Mouse (Mus musculus) erythroblast, embryonic 14.5 days (primary cell): ENCODE data around the gene Bcl7c. TPM values are rescaled to one million over a fixed set of nuclear protein-coding genes. Genes with fewer than 3 reads are reported as not detected.

Experiments
- H3K27me3 ChIP-seq: 2 replicates; pipeline ENCODE4 v1.6.1; 2012; ENCODE audit warnings: inconsistent platforms; ENCODE audit not compliant: control insufficient read depth
- H3K36me3 ChIP-seq: 2 replicates; pipeline ENCODE4 v1.6.1; 2012; ENCODE audit warnings: mild to moderate bottlenecking, inconsistent platforms; ENCODE audit not compliant: control insufficient read depth
- H3K4me1 ChIP-seq: 2 replicates; pipeline ENCODE4 v1.6.1; 2012; ENCODE audit warnings: inconsistent platforms; ENCODE audit not compliant: control insufficient read depth
- H3K4me3 ChIP-seq: replicated peaks from 2 replicates; pipeline ENCODE3; 2012; ENCODE audit warnings: moderate library complexity, mild to moderate bottlenecking, inconsistent platforms
- H3K9me3 ChIP-seq: 2 replicates; pipeline ENCODE4 v1.6.1; 2012; ENCODE audit warnings: low read length, inconsistent platforms, mixed read lengths; ENCODE audit not compliant: control insufficient read depth
- GATA1 ChIP-seq: IDR thresholded peaks from 2 replicates; pipeline ENCODE4 v1.6.1; 2012; ENCODE audit warnings: low read length, inconsistent platforms, mixed read lengths
- TAL1 ChIP-seq: IDR thresholded peaks from 3 replicates; pipeline ENCODE4 v1.6.1; 2012; ENCODE audit warnings: low read length, inconsistent platforms, mixed read lengths
- polyA plus RNA-seq: library from polyadenylated mRNA; stranded (reverse); fragments of >175 nt; gene quantifications from 2 replicates; pipeline ENCODE4 v1.2.3, GENCODE M21; 2012

The Bcl7c gene
- polyA plus RNA-seq, 1 experiment = 16.0 TPM

DNA sequence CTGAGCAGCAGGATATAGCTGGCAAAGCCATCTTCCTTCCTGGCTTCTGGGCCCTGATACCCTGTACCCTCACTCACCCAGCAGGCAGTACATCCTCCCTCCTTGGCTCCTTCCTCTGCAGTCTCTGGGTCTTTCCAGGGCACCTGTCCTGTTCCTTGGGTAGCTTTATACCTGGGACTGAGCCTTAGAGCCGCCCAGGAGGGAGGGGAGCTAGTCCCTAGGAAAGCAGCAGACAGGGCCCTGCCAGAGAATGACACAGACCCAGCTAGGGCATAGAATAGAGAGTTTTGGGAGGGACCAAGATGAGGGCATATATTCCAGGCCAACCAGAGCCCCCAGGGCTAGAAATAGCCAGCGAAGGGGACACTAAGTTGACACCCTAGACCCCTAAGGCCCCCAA lies 16.8 kb upstream of the Bcl7c start:
- Histone ChIP-seq H3K4me3 (no peak overlapping the region), H3K9me3 (no peaks in the 10 kb centered on the region)

DNA sequence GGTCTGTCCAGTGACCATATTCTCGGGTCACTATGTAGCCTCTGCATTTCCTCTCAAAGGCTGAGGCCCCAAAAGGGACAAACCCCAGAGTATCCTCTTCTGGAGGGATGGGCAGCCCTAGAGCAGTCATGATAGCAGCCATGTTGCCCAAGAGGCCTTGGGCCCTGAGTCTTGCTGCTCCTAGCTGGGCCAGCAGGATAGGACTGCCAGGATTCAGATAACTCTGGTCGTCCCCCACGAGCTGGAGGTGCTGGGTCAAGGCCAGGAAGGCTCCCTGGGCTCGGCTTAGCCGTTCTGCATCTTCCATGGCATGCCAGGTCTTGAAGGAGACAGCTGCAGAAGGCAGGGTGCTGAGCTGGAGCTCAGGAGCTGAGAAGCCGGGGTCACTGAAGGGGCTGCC lies 10.5 kb upstream of the Bcl7c start:
- no peak for TF ChIP-seq GATA1
- TF ChIP-seq TAL1 = no peak
- Histone ChIP-seq H3K9me3 (no peaks in the 10 kb centered on the region), H3K4me3 (no peak overlapping the region), H3K4me1 (peaks cover 8% of the 10 kb centered on the region), H3K36me3 (no peaks in the 10 kb centered on the region; the same call in 1 of the 2 replicates), H3K27me3 (peaks cover 20% of the 10 kb centered on the region)

More for the DNA sequence above, 16.8 kb upstream of the Bcl7c start:
- TF ChIP-seq TAL1 (no peak), GATA1 (no peak)
- H3K4me1 ChIP-seq = no peaks in the 10 kb centered on the region
- no peaks in the 10 kb centered on the region for H3K36me3 ChIP-seq
- no peaks in the 10 kb centered on the region; the same call in 1 of the 2 replicates for H3K27me3 ChIP-seq

DNA sequence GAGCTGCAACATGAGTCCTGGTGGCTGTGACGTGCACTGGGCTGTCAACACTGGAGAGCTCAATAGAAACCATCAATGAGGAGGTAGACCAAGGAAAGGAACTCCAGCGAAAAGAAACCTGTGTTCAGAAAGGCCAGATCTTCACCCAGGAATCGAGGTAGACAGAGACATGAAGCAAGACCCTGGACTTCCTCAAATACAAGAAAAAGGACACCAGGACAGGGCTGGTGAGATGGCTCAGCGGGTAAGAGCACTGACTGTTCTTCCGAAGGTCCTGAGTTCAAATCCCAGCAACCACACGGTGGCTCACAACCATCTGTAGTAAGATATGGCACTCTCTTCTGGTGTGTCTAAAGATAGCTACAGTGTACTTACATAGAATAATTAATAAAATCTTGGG lies 9.6 kb upstream of the Bcl7c start:
- no peak for TF ChIP-seq TAL1
- TF ChIP-seq GATA1 = no peak
- no peaks in the 10 kb centered on the region; the same call in 1 of the 2 replicates for H3K36me3 ChIP-seq
- peaks cover 20% of the 10 kb centered on the region for H3K27me3 ChIP-seq
- H3K4me3 ChIP-seq = no peak overlapping the region
- peaks cover 9% of the 10 kb centered on the region for H3K4me1 ChIP-seq
- H3K9me3 ChIP-seq = no peaks in the 10 kb centered on the region

DNA sequence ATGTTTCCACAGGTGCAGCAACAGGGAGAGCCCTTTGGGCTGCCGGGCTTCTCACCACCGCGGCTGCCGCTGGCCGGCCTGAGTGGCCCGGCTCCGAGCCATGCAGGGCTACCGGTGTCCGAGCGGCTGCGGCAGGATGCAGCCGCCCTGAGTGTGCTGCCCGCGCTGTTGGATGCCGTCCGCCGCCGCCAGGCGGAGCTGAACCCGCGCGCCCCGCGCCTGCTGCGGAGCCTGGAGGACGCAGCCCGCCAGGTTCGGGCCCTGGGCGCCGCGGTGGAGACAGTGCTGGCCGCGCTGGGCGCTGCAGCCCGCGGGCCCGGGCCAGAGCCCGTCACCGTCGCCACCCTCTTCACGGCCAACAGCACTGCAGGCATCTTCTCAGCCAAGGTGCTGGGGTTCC lies 8.3 kb upstream of the Bcl7c start:
- H3K27me3 ChIP-seq = peaks cover 20% of the 10 kb centered on the region
- peaks cover 22% of the 10 kb centered on the region for H3K4me1 ChIP-seq
- H3K9me3 ChIP-seq = no peaks in the 10 kb centered on the region
- H3K4me3 ChIP-seq = peak overlapping the region; percentile 53
- no peak for TF ChIP-seq TAL1
- no peak for TF ChIP-seq GATA1
- no peaks in the 10 kb centered on the region; the same call in 1 of the 2 replicates for H3K36me3 ChIP-seq

DNA sequence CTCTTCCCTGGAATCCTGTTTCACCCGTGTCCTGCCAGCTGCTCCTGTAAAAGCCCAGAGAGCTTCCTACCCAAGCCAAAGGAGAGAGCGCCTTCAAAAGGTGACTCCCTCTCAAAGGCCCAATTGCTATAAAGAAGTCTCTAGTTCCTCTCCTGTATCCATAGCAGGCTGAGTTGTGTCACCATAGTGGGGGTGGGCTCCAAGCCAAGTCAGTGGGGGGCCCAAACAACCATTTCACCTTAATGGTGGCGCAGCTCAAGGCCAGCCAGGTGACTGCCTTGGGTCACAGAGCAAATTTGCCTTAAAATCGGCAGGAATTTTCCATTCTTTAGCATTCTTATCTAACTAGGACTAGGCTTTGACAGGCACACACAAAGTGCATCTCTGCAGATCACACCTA lies 6.1 kb upstream of the Bcl7c start:
- Histone ChIP-seq H3K9me3 (no peaks in the 10 kb centered on the region), H3K4me1 (peaks cover 26% of the 10 kb centered on the region), H3K27me3 (peaks cover 20% of the 10 kb centered on the region), H3K4me3 (no peak overlapping the region), H3K36me3 (no peaks in the 10 kb centered on the region; the same call in 1 of the 2 replicates)
- TF ChIP-seq TAL1 (no peak), GATA1 (no peak)

DNA sequence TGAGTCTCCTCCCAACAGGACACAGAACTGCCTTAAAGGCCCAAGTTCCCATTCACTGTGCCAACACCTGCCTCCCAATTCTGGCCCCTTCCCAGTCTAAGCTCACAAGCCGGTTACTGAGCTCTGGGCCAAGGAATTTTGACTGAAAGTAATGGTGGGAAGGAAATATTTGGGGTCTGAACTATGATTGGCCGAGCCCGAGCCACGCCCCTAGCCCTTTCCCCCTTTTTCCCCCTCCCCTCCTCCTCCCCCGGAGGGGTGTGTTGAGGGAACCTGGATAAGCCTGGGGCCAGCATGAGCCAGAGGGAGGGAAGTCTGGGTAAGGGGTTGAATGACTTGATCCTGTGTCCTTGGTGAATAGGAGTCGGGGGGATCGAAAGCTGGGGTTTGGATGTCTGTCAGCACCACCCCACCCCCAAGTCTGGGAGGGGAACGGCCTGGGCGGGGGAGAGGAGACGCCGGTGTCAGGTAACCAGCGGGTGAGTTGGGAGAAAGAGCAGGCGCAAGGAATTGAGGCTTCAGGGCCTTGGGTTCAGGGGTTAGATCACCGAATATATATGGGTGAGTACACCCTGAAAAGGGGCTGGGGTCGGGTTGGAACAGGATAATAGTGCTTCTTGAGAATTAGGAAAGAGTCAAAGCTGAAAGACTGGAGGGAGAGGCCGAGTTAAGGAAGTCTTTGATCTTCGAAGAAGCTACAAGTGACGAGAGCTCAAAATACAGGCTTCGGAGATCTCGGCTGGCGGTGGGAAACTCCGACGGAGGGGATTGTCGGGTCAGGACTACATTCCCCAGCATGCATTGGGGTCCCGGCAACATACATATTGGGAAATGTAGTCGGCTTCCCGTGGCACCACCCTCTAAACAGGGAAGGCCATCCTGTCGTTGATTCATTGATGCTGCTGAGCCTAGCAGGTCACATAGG lies 4.0 kb upstream of the Bcl7c start, which contains the start of gene Ctf1:
TSS of gene Ctf1 (plus strand) at position 276 of the 925 bp plus-strand sequence.
- H3K4me3 ChIP-seq = peak within 1 kb of the TSS; percentile 49
- no peaks in the 10 kb centered on the region; the same call in 1 of the 2 replicates for H3K36me3 ChIP-seq
- H3K4me1 ChIP-seq = peaks cover 44% of the 10 kb centered on the region
- no peaks in the 10 kb centered on the region for H3K9me3 ChIP-seq
- TF ChIP-seq TAL1 (no peak), GATA1 (no peak)
- H3K27me3 ChIP-seq = peaks cover 19% of the 10 kb centered on the region

DNA sequence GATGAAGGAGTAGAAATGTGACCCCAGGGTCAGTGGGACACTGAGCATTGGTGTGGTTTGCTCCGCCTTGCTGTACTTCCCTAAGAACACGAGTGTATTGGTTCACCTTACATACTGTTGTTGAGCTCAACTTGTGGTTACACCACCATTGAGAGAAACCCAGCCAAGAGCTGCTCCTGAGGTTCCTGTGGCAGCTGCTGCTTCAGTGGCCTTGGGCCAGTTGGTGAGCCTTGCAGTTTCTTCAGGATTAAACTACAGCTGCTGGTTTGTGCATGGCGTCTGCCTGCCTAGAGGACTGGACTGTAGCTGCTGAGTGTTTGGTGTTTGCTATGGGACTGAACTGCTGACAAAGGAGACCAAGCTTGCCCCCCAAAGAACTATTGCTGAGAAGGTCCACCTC lies 2.7 kb upstream of the Bcl7c start:
- Histone ChIP-seq H3K36me3 (peaks cover 2% of the 10 kb centered on the region; the same call in 1 of the 2 replicates), H3K9me3 (no peaks in the 10 kb centered on the region), H3K4me3 (no peak overlapping the region), H3K27me3 (peaks cover 7% of the 10 kb centered on the region), H3K4me1 (peaks cover 45% of the 10 kb centered on the region)
- no peak for TF ChIP-seq GATA1
- TF ChIP-seq TAL1 = no peak

DNA sequence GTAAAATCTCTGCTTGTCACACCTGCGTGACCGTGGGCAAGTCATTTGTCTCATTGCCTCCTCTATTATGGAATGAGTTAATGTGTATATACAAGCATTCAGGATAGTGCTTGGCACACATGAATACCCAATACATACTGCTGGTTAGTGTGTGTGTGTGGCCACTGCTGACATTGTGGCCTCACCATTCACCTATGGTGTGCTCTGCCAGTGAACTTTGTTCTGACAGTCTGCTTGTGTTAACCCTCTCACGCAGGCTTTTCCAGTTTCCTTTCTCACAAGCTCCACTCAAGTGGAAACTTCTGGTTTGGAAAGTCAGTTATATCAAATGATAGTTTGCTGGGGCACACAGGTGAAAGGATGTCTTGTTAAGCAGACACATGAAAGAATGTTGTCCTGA lies 2.3 kb upstream of the Bcl7c start:
- TF ChIP-seq TAL1 (no peak), GATA1 (no peak)
- H3K4me3 ChIP-seq = no peak overlapping the region
- H3K4me1 ChIP-seq = peaks cover 45% of the 10 kb centered on the region

DNA sequence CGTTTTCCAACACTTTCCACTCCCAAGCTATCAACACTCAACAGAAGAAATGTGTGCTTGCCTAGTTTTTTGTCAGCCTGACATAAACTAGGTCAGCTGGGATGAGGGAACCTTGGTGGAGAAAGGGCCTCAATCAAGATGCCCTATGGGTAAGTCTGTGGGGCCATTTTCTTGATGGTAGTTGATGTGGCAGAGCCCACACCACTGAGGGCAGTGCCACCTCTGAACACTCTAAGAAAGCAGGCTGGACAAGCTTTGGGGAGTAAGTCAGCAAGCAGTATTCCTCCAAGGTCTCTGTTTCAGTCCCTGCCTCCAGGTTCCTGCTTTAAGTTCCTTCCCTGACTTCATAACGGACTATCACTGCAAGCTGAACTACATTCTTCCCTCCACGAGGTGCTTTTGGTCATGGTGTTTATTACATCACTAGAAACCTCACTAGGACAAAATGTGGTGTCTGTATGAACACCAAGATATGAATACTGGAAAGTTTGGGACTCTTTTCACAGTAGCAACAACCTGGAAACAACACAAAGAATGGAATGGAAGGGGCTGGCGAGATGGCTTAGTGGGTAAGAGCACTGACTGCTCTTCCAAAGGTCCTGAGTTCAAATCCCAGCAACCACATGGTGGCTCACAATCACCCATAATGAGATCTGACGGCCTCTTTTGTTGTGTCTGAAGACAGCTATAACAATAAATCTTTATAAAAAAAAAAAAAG lies 687 bp upstream of the Bcl7c start:
- no peaks in the 10 kb centered on the region for H3K27me3 ChIP-seq
- H3K9me3 ChIP-seq = no peaks in the 10 kb centered on the region
- H3K4me3 ChIP-seq = peak overlapping the region; percentile 80
- peaks cover 45% of the 10 kb centered on the region for H3K4me1 ChIP-seq
- TF ChIP-seq GATA1 = no peak
- TF ChIP-seq TAL1 = no peak
- peaks cover 18% of the 10 kb centered on the region for H3K36me3 ChIP-seq

More for the DNA sequence above, 2.3 kb upstream of the Bcl7c start:
- Histone ChIP-seq H3K36me3 (peaks cover 6% of the 10 kb centered on the region), H3K27me3 (peaks cover 3% of the 10 kb centered on the region), H3K9me3 (no peaks in the 10 kb centered on the region)
